Mouse (Mus musculus) retina, adult 2 months (tissue): ENCODE measurements around the gene Zfp747.
A peak's percentile ranks its signal among the peaks of the same experiment; 100 is the strongest.
"Not testable (repeated sequence)": the region's sequence is repeated elsewhere in the genome, so short reads cannot be mapped to it uniquely, and the experiment has no call there.

Source experiments
- DNase-seq: peaks from one replicate; pipeline ENCODE4 v3.0.0-alpha.2; 2012; ENCODE audit warnings: low read depth, low spot score

Zfp747 gene

DNA sequence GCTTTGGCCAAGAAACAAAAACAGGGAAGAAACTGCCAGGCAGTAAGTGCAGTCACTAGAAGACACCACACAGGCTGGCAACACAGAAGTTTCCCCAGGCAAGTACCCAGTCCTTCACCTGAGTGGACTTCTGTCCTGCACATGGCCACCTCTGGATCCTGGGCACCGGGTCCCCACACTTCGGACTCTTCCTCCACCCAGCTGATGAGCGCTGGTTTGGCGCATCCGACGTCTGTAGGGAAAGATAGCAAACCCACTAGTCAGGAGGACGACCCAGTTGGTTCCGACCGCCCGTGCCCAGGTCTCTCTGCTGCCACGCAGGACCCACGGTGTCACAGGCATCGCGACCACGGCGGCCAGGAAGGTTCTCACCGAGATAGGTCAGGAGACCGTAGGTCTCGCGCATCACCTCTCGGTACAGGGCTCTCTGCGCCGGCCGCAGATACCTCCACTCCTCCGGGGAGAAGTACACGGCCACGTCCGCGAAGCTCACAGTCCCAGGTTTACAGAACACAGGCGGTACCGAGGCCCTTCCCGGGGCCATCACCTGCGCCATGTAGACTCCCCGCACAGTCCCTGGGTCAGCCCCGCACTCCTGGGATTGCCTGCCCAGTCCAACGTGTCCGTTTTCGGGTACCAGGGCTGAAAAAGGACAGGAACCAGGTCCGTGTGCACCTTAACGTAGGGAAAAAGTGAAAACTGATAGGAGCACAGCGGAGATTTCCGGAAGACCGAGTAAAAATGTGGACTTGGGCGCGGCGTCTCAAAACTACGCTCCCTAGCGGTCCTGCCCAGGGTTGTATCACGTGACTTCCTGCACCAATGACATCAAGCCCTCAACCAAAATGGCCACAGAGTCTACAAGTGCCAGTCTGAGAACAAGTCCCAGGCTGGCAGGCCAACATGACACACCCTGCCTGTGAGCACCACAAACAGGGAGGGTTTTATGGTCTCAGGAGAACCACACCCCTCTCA, at the start of gene Zfp747:
Gene Zfp747, minus strand, starts transcription at position 780 of the 975 bp plus-strand sequence.
- DNase-seq, result peak; percentile 81

DNA sequence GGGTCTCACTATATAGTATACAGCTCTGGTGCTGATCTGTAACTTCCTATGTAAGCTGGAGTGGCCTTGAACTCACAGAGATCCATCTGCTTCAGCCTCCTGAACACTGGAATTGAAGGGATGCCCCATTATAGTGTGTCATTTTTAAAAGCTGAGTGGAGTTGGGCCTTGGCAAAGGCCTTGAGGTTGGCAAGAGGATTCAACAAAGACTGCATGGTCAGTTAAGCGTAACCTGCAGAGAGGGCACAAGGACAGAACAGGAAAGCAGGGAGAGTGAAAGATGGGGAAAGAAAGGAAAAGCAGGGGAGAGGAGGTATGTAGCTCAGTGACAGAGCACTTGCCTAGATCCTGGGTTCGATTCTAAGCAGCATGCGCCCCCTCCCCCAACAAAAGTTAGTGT, 49.4 kb upstream of the Zfp747 start:
- no peak for DNase-seq

DNA sequence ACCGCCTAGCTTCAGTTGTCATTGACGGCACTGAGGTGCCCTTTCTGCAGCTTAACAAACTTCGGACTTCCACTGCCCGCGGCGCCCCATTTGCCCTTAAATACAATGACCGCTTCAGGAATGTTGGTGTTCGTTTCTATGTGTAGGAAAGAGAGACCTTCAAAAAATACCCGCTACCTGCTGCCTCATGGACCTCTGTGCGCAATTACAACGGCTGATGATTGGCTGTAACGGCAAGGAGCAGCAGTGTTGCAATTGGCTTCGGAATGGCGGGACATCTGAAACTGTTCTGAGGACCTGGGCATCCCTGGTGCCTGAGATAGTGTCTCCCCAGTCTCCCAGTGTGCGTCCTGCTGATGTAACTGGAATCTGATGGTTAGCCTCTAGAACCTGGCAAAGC, 46.4 kb upstream of the Zfp747 start:
- DNase-seq, result no peak

DNA sequence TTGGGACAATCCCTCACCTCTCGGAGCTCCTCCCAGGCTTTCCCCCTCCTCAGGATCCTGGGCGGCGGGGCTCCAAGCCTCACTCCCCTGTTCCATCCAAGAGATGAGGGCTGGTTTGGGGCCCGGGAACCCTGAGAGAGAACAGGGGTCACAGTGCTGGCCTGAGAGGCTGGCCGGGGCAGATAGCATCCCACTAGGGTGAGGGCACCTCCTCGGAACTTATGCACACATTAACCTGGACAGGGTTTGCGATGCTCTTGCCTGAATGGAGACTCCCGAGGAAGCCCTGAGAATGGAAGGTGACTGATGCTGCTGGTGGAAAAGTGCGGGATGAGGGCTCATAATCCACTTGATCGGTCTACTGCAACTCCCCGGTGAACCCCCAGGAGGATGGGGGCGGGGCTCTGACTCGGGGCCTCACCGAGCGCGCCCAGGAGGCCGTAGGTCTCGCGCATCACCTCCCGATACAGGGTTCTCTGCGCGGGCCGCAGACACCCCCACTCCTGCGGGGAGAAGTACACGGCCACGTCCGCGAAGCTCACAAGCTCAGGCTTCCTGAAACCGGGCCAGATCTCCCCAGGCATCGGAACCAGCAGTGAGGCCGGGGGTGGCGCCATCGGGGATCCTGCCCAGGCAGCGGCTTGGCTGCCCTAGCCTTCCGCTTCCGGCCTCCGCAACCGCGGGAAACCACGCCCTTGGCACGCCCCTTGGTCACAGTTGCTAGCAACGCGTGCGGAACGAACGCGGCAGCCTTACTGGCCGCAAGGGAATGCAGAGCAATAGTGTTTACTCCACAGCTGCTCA, 45.7 kb upstream of the Zfp747 start, which contains the start of gene Zfp688:
Gene Zfp688, minus strand, starts transcription at position 681 of the 804 bp plus-strand sequence.
- DNase-seq, result peak; percentile 68

DNA sequence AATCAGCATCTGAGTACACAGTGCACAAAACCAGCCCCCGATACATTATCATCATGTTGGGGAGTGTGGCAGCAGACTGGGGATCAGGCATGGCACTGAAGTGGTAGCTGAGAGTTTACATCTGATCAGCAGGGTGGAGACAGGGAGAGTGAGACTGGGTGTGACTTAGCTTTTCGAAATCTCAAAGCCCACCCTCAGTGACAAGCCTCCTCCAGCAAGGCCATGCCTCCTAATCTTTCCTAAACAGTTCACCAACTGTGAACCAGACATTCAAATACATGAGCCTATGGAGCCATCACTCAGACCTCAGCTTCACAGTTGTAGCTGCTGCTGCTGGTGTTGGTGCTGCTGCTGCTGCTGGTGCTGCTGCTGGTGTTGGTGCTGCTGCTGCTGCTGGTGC, 35.6 kb upstream of the Zfp747 start:
- no peak for DNase-seq

DNA sequence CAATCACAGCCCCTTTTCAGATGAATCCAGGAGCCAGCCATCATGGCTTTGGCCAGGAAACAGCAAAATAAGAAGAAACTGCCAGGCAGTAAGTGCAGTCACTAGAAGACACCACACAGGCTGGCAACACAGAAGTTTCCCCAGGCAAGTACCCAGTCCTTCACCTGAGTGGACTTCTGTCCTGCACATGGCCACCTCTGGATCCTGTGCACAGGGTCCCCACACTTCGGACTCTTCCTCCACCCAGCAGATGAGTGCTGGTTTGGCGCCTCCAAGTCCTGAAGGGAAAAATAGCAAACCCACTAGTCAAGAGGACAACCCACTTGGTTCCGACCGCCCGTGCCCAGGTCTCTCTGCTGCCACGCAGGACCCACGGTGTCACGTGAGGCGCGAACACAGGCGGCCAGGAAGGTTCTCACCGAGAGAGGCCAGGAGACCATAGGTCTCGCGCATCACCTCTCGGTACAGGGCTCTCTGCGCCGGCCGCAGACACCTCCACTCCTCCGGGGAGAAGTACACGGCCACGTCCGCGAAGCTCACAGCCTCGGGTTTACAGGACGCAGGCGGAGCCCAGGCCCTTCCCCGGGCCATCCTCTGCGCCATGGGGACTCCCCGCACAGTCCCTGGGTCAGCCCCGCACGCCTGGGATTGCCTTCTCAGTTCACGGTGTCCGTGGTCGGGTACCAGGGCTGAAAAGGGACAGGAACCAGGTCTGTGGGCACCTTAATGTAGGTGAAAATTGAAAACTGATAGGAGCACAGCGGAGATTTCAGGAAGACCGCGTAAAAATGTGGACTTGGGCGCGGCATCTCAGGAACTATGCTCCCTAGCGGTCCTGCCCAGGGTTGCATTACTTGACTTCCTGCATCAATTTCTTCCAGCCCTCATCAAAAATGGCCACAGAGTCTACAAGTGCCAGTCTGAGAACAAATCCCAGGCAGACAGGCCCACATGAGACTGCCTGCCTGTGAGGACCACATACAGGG, 30.4 kb upstream of the Zfp747 start, which contains the start of gene Zfp764:
Gene Zfp764, minus strand, starts transcription at position 821 of the 986 bp plus-strand sequence.
- DNase-seq, result peak; percentile 75

DNA sequence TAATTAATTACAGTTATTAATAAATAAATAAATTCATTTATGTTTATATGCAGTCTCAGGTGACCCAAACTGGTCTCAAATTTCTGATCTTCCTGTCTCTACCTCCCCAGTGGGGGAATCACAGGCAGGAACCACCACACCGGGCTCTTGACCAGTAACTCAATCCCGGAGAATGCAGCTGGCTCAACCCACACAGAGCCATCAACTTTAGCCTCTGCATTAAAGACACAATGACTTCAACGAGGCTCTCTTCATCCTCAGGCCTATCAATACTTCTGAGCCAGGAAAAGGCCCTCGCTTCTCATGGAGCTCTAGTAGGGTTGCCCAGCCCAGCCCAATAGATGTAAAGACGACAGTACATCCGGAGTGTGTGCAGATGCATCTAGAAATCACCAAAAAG, 28.3 kb upstream of the Zfp747 start:
- DNase-seq, result not testable (repeated sequence)

DNA sequence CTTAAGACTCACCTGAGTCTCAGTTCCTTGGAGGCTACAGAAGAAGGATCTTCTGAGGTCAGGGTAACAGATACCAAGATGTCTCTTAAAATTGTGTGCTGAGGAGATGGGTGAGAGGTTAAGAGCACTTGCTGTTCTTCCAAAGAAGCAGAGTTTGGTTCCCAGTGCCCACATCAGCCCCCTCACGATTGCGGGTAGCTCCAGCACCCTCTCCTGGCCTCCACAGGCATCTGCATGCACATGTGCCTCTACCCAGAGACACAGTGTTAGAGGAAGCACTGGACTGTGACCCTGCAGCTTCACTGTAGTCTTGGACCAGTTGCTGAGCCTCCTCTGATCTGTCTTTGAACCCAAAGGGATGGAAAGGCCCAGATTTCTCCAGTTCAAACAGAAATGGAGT, 27.1 kb upstream of the Zfp747 start:
- DNase-seq, result no peak

DNA sequence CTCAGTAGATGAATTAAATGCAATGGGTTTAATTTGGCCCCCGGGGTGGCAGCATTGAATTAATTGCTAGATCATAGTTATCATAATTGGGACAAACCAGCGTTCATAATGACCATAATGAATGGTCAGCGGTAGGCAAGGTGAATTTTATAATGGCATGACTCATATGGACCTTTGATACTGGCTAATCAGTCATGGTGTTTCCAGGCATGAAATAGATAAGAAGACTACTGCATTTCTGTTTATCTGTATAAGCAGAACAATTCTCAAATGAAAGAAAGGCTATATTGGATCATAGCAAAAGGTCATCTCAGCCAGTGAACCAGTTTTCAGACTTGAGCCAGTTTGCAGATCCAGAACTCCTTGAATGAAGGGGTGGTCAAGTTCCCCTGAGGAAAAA, 24.5 kb upstream of the Zfp747 start:
- no peak for DNase-seq

DNA sequence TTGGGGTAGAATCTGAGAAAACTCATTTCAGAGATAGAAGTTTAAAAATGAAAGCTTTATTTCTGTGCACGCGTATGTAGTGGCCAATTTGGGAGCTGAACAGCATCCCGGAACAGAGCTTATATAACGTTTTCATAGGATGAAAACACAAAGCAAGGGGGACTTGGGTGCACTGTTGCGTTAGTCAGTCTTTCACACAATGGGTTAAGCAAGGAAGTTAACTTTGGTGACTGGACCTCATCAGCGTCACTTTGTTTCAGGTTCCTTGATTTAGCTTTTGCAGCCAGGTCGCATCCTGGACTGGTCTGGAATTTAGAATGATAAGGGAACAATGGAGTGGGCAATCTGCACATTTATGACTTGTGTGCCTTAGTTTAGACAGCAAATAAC, 18.1 kb upstream of the Zfp747 start:
- DNase-seq, result no peak

DNA sequence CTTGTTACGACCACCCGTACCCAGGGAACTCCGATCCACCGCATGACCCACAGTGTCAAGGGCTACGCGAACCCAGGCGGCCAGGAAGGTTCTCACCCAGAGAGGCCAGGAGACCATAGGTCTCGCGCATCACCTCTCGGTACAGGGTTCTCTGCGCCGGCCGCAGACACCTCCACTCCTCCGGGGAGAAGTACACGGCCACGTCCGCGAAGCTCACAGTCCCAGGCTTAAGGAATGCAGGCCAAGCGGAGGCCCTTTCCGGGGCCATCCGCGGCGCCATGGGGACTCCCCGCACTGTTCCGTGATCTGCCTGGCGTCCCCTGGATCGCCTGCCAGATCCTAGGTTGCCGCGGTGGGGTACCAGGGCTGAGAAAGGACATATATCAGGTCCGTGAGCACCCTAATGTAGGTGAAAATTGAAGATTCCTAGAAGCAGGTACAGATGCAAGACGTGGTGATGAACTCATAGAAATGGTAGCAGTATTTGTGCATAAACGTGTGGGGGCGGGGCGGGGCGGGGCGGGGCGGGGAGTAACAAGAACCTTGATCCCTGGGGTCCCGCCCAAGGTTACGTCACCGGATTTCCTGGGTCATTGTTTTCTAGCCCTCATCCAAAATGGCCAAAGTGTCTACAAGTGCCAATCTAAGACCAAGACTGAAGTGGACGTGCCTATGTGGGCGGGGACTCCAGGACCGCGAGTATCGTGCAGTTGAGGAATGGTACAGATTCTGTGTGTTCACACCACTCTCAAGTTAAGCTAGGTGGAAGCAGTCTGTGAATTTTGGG, 17.5 kb upstream of the Zfp747 start, which contains the start of gene E430018J23Rik:
Gene E430018J23Rik, minus strand, starts transcription at position 473 of the 787 bp plus-strand sequence.
- peak; percentile 98 for DNase-seq

DNA sequence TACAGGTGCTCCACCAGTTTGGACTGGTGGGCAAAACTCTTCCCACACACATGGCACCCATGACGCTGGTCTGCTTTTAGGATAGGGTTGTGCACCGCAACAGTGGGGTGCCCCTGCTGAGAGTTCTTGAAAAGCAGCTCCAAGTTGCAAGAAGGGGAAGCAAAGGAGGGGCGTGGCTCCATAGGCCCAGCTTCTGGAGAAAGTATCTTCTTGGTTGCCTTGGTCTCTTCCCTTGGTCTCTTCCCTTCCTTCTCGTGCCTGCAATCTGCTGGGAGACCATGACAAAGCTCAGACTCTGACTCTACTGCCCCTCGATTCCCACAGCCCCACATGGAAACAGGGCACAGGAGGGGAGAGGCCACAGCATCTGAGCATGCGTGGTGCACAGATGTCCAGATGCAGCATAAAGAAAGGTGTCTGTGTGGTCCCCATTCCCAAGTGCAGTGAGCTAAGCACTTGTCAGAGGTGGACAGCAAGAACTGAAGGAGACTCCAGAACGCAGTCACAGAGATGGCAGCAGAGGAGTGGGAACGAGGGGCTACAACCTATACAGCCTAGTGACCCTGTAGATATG, 16.5 kb upstream of the Zfp747 start:
- no peak for DNase-seq

DNA sequence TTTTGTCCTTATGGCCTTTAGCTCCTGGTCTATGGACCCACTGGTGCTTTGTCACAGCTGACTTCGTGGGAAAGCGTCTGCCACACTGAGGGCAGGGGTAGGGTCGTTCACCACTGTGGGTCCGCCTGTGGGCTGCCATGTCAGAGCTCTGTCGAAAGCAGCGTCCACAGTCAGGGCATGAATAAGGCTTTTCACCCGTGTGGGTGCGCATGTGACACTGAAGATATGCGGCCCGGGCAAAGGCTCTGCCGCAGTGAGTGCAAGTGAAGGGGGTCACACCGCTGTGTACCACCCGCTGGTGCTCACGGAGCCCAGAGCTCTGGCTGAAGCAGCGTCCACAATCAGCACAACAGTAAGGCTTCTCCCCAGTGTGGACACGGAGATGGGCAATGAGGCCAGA, 15.7 kb upstream of the Zfp747 start:
- DNase-seq, result no peak

DNA sequence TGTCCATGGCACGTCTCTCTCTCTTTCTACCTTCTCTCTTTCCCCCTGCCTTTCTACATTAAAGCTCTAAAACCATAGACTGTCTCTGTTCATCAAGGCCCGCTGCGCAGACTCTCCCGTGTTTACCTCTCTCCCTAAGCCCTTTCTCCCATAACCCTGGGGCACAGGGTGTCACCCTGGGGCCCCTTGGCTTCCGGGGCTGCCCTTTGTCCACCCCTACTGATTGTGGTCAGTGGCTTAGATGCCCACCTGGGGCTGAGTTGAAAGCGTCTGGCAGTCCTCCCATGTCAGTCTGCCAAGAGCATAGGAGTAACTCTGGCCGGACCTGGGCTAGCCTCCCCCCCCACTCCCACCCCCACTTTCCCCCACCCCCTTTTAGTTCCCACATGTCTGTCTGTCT, 14.5 kb upstream of the Zfp747 start:
- no peak for DNase-seq

DNA sequence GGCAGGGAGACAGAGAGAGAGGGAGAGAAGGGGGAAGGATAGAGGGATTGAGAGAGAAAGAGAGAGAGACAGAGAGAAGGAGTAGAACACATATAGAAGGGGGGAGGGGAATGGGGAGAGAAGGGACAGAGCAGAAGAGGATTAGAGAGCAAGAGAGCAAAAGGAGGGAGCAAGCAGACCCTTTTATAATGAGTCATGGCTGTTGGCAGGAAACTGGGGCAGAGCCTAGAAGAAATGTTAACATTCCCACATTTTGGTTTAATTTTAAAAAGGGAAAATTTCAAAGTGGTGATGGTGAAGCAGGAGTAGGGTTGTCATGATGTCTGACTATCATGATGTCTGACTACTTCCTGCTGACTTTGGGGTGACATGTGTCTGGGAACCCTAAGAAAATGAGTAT, 12.4 kb upstream of the Zfp747 start:
- DNase-seq, result not testable (repeated sequence)

DNA sequence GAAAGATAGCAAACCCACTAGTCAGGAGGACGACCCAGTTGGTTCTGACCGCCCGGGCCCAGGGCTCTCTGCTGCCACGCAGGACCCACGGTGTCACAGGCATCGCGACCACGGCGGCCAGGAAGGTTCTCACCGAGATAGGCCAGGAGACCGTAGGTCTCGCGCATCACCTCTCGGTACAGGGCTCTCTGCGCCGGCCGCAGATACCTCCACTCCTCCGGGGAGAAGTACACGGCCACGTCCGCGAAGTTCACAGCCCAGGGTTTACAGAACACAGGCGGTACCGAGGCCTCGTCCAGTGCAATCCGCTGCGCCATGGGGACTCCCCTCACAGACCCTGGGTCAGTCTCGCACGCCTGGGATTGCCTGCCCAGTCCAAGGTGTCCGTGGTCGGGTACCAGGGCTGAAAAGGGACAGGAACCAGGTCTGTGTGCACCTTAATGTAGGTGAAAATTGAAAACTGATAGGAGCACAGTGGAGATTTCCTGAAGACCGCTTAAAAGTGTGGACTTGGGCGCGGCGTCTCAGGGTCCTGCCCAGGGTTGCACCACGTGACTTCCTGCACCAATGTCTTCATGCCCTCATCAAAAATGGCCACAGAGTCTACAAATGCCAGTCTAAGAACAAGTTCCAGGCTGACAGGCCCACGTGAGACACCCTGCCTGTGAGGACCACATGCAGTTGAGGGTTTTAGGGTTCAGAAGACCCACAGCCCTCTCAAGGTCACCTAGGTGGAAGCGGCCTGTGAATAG, 11.0 kb upstream of the Zfp747 start, which contains the start of gene 9130019O22Rik:
Gene 9130019O22Rik, minus strand, starts transcription at position 526 of the 752 bp plus-strand sequence.
- peak; percentile 79 for DNase-seq

DNA sequence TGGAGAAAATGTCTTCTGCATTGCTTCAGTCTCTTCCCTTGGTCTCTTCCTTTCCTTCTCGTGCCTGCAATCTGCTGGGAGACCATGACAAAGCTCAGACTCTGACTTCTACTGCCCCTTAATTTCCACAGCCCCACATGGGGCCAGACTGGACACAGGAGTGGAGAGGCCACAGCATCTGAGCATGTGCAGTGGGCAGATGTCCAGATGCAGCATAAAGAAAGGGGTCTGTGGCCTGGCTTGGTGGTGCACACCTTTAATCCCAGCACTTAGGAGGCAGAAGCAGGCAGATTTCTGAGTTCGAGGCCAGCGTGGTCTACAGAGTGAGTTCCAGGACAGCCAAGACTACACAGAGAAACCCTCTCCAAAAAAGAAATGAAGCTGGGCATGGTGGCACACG, 9.7 kb upstream of the Zfp747 start:
- not testable (repeated sequence) for DNase-seq

DNA sequence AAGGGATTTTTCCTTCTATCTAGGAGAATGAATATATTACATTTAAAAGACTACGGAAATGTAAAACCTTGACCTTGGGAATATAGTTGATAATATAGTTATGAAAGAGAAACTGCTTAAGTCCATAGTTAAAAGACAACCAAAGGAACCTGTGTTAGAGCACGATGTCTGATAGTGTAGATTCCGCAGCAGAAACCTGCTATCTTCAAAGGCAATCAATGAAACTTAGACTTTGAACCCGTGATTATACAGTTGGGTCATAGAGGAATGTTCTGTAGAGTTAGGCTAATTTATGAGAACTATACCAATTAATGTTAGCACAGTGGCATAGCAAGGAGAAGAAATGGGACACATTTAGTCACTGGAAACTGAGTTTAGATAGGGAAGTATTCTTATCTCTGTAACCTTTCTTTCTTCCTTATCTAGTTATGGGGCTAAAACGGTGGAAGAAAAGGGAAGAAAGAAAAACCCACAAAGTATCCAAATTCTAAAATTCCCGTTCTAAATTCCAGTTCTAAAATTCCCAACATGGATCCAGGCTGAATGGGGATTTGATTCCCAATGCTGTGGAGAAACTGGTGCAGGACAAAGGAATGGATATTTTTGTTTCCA, 2.6 kb upstream of the Zfp747 start:
- DNase-seq, result no peak

DNA sequence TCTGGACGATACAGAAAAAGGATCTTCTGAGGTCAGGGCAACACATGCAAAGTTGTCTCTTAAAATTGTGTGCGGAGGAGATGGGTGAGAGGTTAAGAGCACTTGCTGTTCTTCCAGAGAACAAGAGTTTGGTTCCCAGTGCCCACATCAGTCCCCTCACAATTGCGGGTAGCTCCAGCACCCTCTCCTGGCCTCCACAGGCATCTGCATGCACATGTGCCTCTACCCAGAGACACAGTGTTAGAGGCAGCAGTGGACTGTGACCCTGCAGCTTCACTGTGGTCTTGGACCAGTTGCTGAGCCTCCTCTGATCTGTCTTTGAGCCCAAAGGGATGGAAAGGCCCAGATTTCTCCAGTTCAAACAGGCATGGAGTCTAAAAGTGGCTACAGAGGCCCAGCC, 4.0 kb downstream of the Zfp747 start:
- DNase-seq, result not testable (repeated sequence)
